Mouse (Mus musculus): Measurements from ENCODE around the gene Usp49. TPM values are rescaled to one million over a fixed set of nuclear protein-coding genes. Genes with fewer than 3 reads are reported as not detected.

Gene Usp49
- 8.6 and 19.5 TPM in 2 replicates for total RNA-seq (2023)

DNA sequence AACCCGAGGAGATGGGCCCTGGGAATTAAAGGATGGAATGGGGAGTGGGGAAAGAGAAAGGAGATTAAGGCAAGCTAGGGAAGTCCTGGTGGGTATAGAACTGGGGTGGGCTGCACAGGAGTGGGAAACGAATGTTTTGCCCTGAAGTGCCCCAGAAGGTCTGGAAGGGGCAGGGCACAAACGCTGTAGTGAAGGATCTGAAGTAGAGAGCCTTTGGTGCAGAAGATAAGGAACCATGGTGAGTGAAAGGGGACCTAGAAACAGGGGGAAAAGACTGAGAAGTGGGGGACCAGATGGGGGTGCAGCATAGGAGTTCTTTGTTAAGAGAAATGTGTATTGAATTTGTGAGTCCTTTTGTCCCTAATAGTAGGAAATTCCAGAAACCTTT lies at the start of gene Usp49:
TSS of gene Usp49 (plus strand) at position 13 of the 388 bp plus-strand sequence.

DNA sequence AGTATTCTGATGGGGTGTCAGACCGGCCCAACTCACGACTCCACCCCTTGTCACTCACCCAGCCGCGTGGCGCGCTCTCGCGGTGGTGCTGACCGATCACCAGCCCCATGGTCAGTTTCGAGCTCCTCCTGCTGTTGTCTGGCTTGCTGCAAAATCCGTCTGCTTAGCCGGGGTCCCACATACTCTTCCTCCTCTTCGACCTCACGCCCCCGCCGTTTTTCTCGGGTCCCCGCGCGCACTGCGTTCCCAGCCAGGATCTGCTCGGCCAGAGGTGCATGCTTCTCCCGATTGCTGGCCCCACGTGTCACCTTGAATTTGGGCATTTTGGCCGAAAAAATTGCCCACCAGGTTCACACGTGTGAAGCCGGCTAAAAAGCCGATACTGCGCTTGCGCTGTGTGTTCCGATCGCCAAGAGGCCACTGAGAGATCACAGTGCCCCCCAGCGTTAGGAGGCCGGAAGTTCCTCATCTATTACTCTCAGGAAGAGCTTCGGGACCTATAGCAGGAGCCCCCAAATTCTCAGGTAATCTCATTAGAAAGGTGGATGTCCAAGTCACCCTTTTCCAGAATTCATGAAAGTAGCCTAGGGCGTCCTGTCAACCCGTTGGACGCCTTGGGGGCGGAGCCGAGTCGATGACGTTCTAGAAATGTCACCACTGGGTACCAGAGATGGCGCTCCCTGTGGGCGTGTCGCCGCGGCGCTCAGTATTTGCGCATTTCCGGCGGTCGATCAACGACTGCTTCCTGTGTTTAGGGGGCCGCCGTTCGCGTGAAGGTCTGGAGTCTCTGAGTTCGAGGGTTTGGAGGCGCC lies 19.4 kb upstream of the Usp49 start, which contains the start of the genes Bysl, Med20 and Gm20517:
TSS of gene Bysl (minus strand) at position 644 of the 812 bp plus-strand sequence.
TSS of gene Med20 (plus strand) at position 734 of the 812 bp plus-strand sequence.
TSS of gene Gm20517 (plus strand) at position 741 of the 812 bp plus-strand sequence.

DNA sequence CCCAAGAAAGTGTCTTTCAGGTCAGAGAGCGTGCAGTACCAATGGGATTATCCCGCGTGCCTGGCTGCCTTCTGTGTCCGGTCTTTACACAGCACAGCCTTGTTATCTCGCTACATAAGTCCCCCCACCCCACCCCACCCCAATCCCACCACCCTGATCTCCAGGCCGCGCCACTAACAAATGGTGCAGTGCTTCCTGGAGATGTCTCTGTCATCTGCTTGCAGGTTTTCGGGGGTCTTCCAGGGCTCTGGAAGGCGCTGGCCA lies 57.8 kb downstream of the Usp49 start, which contains the start of gene Tomm6:
TSS of gene Tomm6 (minus strand) at position 43 of the 264 bp plus-strand sequence.

DNA sequence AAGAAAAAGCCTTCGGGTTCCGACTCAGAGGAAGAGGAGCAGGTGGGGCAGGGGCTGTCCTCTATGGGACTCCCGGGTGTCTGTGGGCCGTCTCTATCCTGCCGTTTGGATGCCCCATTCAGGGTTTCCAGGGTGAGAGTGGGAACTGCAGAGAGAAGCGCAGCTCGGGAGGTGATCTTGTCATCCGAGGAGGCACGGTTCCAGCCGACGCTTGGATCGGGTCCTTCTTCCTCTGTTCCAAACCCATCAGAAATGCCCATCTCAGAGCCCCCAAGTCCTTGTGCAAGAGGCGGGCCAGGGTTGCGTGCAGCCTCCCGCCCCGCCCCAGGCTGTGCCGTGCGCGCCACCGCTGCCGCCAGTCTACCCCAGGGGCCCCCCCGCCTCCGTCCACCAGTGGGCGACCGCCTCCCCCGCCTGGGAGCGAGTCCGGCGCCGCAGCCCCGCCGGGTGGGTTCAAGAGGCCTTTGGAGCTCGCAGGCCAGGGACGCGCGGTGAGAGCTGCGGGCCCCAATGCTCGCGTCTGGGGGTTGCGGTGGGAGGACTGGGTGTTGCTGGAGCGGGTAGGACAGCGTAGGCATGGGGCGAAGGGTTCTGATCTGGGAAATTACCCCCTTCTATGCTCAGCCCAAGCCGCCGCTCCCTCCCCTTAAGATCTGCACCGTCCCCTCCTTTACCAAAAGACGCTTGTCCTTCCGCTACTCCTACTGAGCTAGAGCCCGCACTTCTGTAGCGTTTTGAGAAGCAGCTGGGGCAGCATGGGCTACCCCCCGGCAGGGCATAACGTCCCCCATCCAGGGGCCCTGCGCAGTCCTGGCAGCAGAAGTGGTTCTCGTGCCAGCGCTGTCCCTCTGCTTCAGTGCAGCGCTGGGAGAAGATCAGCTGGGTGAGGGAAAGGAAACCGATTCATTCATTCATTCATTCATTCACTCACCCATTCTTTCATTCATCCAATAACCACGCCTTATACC lies 58.4 kb downstream of the Usp49 start, which contains the start of gene Frs3:
TSS of gene Frs3 (plus strand) at position 423 of the 968 bp plus-strand sequence.

DNA sequence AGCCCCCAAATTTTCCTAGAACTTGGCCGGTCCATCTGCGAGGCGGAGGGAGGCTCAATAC lies 63.8 kb downstream of the Usp49 start, which contains the start of gene Gm21981:
TSS of gene Gm21981 (minus strand) at position 14 of the 61 bp plus-strand sequence.

DNA sequence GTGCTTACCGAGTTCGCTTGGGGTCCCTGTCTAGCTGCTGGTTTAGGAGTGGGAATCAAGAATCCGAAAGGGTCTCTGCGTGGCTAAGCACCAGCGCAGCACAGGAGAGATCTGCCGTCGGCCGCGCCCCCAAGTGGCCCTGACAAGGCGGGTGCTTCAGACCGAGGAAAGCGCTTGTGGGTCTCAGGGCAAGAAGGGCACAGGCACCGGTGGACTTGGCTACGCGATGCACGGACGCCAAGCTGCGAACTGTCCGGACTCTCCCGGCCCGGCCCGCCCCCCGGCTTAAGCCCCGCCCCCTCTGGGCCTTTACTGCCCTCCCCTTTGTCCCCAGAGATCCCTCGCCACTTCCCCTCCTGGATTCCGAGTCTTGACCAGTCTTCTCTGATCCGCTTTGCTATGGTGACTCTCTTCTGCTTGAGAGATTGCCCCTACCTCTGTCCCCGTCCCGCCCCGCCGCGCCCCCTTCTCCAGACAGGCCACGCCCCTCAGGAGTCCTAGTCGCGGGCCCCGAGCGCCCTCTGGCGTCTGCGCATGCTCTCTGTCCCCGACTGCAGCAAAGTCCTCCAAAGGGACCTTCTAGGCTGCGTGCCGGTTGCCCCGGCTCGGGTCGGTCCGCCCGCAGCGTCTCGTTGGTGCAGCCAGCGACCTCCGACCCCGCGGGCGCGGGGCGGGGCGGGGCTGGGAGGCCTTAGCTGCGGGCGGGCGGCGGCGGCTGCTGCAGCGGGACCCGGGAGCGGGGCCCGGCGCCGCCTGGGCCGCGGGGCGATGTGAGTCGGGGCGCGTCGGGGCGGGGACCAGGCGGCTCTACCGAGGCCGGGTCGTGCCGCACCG lies 64.2 kb downstream of the Usp49 start, which contains the start of gene Prickle4:
TSS of gene Prickle4 (minus strand) at position 234 of the 834 bp plus-strand sequence.

DNA sequence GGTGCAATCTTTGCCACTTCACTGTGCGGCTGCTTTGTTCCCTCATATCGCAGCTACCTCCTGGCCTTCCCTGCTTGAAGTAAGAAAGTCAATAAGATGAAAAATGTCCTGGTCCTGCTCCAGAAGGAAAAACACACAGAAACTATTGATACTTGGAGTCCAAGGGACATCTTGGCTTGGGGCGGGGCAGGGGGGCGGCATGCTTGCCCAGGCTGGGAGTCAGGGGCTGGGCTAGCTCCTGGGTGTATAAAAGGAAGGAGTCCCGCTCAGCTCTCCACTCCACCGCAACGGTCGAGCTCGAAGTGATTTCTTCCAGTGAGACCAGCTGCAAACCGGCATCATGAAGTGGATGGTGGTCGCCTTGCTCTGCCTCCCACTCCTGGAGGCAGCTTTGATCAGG lies 96.1 kb downstream of the Usp49 start, which contains the start of gene Pgc:
TSS of gene Pgc (plus strand) at position 277 of the 400 bp plus-strand sequence.

Other genes starting within 250 kb of the Usp49 start
- gene Guca1b, start 245.3 kb upstream of the Usp49 start, total RNA-seq (2023): not detected in 2 replicates
- gene Guca1a, start 230.1 kb upstream of the Usp49 start, total RNA-seq (2023): 2.8 and 3.6 TPM in 2 replicates
- gene AI661453, start 194.1 kb upstream of the Usp49 start, total RNA-seq (2023): 0.07 and 0.38 TPM in 2 replicates
- not detected in 2 replicates for gene 1700001C19Rik, start 193.3 kb upstream of the Usp49 start, total RNA-seq (2023)
- gene Taf8, start 128.4 kb upstream of the Usp49 start, total RNA-seq (2023): 38.8 and 61.1 TPM in 2 replicates
- 431 and 513 TPM in 2 replicates for gene Ccnd3, start 125.6 kb upstream of the Usp49 start, total RNA-seq (2023)
- gene Bysl, start 19.2 kb upstream of the Usp49 start, total RNA-seq (2023): 7.3 and 8.3 TPM in 2 replicates
- gene Med20, start 19.1 kb upstream of the Usp49 start, total RNA-seq (2023): 70.7 and 108 TPM in 2 replicates
- gene Gm20517, start 19.1 kb upstream of the Usp49 start, total RNA-seq (2023): 13.1 and 28.9 TPM in 2 replicates
- gene Tomm6, start 57.7 kb downstream of the Usp49 start, total RNA-seq (2023): 136 and 149 TPM in 2 replicates
- gene Frs3, start 58.3 kb downstream of the Usp49 start, total RNA-seq (2023): 0.79 TPM in 1 of 2 replicates, not detected in the other
- 0.41 TPM in 1 of 2 replicates, not detected in the other for gene Gm21981, start 63.8 kb downstream of the Usp49 start, total RNA-seq (2023)
- not detected in 2 replicates for gene Prickle4, start 64.0 kb downstream of the Usp49 start, total RNA-seq (2023)
- gene Pgc, start 96.2 kb downstream of the Usp49 start, total RNA-seq (2023): not detected in 2 replicates
- gene Tfeb, start 106.3 kb downstream of the Usp49 start, total RNA-seq (2023): 87.1 and 123 TPM in 2 replicates
- not detected in 2 replicates for gene Mdfi, start 204.0 kb downstream of the Usp49 start, total RNA-seq (2023)